Mouse (Mus musculus): ENCODE data around the gene Ece2.

Gene Ece2

DNA sequence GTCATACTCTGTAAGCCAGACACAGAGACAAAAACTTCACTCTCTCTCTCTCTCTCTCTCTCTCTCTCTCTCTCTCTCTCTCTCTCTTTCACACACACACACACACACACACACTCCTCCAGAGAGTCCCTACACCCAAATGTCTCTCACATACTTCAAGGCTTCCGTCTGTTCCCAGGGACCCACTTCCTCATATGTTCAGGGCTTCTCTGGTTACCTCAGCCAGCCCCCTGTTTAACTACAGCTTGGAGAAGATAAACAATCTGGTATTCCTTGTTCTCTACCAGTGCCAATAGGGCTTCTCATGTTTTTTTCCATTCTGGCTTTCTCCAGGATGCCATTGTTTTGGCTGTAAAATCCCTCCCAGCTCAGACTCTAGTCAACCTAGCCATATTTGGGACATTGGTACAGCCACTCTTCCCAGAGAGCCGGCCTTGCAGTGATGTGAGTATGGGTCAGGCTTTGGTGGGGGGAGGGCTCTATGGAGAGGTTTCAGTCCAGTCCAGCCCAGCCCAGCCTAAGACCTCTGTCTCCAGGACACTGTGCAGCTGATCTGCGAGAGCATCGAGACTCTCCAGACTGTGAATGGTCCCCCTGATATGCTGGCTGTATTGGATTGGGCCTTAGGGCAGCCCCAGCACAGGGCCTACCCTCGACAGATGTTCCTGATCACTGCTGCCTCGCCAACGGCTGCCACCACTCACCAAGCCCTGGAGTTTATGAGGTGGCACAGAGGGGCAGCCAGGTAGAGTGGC lies 32.8 kb upstream of the Ece2 start:
- Histone ChIP-seq H3K9me3 (ENCODE audit: low read length) (no peaks in the 10 kb centered on the region), H3K36me3 (ENCODE audit: insufficient read depth, low read length) (no peaks in the 10 kb centered on the region), H3K27me3 (ENCODE audit: insufficient read depth, low read length) (peaks cover 64% of the 10 kb centered on the region)

DNA sequence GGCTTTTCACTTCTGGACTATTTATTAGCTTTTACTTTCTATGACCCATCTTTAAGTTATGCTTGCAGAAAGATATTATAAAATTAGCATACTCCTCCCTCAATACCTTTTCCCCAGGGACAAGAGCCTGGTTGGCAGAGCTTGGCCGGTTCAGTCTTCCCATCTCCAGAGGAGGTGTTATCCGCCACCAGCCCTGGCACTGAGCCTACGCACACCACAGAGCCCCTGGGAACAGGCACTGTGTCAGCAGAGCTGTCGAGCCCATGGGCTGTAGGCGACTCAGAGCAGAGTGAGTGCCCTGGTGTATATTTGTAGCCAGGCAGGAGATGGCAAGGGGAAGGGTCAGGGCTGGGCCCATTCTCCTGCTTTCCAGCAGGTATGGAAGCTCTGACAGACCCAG lies 29.1 kb upstream of the Ece2 start:
- Histone ChIP-seq H3K9me3 (ENCODE audit: low read length) (no peaks in the 10 kb centered on the region), H3K27me3 (ENCODE audit: insufficient read depth, low read length) (peaks cover 30% of the 10 kb centered on the region), H3K4me3 (replicated peaks; ENCODE audit: low read length) (no peak overlapping the region), H3K4me1 (replicated peaks; ENCODE audit: low read depth, low read length) (peaks cover 30% of the 10 kb centered on the region), H3K36me3 (ENCODE audit: insufficient read depth, low read length) (peaks cover 20% of the 10 kb centered on the region)
- TF ChIP-seq NANOG (IDR thresholded peaks at IDR 0.05; ENCODE audit: borderline replicate concordance, low read length) (no peak), POU5F1 (IDR thresholded peaks at IDR 0.05; ENCODE audit: borderline replicate concordance, low read length) (no peak), CTCF (conservative IDR thresholded peaks at IDR 0.05; ENCODE audit: low read length) (no peak)

More for the DNA sequence above, 32.8 kb upstream of the Ece2 start:
- H3K4me3 ChIP-seq (replicated peaks; ENCODE audit: low read length): no peak overlapping the region
- no peak for TF ChIP-seq NANOG (IDR thresholded peaks at IDR 0.05; ENCODE audit: borderline replicate concordance, low read length)
- no peak for TF ChIP-seq POU5F1 (IDR thresholded peaks at IDR 0.05; ENCODE audit: borderline replicate concordance, low read length)
- TF ChIP-seq CTCF (conservative IDR thresholded peaks at IDR 0.05; ENCODE audit: low read length): no peak
- peaks cover 9% of the 10 kb centered on the region for H3K4me1 ChIP-seq (replicated peaks; ENCODE audit: low read depth, low read length)

DNA sequence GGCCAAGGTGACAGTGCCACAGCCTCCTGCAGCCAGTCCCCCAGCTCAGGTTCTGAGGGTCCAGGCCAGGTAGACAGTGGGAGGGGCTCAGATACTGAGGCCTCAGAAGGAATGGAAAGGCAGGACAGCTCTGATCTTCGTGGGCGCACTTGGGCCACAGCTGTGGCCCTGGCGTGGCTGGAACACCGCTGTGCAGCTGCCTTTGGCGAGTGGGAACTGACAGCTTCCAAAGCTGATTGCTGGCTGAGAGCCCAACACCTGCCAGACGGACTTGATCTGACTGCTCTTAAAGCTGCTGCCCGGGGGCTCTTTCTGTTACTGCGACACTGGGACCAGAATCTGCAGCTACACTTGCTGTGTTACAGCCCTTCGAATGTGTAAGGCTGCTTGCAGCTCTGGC lies 24.9 kb upstream of the Ece2 start:
- H3K4me1 ChIP-seq (replicated peaks; ENCODE audit: low read depth, low read length): peaks cover 71% of the 10 kb centered on the region
- no peaks in the 10 kb centered on the region for H3K9me3 ChIP-seq (ENCODE audit: low read length)
- peaks cover 59% of the 10 kb centered on the region for H3K36me3 ChIP-seq (ENCODE audit: insufficient read depth, low read length)
- no peak overlapping the region for H3K4me3 ChIP-seq (replicated peaks; ENCODE audit: low read length)
- H3K27me3 ChIP-seq (ENCODE audit: insufficient read depth, low read length): peaks cover 4% of the 10 kb centered on the region
- no peak for TF ChIP-seq POU5F1 (IDR thresholded peaks at IDR 0.05; ENCODE audit: borderline replicate concordance, low read length)
- no peak for TF ChIP-seq NANOG (IDR thresholded peaks at IDR 0.05; ENCODE audit: borderline replicate concordance, low read length)
- TF ChIP-seq CTCF (conservative IDR thresholded peaks at IDR 0.05; ENCODE audit: low read length): no peak

DNA sequence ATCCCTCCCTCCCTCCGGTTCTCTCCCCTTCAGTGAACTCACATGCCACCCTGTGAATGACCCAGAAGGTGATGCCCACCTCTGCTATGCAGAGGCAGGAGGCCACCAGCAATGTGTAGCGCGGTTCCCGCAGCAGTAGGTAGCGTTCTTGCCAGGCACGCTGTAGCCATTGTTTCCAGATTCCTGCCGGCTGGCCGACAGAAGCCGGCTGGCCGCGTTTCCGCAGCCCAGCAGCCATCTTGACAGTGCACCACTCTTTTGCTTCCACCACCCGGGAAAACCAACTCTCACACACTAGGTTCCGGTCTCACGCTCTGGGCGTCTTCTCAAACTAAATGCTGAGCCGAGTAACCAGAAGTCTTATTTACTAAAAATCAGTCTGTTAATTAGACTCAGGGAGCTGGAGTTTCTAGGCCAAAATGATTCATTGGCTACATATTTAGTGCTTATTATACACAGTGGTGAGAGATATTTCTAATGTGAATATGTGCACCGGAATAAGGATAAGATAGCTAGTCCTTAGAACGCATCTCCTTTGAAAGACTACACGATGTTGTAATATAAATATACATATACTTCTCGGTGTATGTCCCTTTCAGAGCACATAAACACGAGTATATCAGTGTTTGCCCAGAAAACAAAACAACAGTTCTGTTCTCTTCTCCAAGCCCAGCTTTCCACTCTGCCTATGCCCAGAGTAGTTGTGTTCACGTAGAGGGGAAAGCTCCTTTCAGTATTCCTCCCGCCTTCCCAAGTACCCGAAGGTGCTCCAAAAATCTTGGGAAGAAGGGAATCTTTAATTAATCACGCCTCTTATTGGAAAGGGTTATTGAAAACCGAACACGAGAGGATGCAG lies 18.9 kb upstream of the Ece2 start:
- Histone ChIP-seq H3K4me1 (replicated peaks; ENCODE audit: low read depth, low read length) (peaks cover 64% of the 10 kb centered on the region), H3K4me3 (replicated peaks; ENCODE audit: low read length) (peak overlapping the region; percentile 97), H3K27me3 (ENCODE audit: insufficient read depth, low read length) (no peaks in the 10 kb centered on the region), H3K36me3 (ENCODE audit: insufficient read depth, low read length) (peaks cover 59% of the 10 kb centered on the region), H3K9me3 (ENCODE audit: low read length) (no peaks in the 10 kb centered on the region)
- TF ChIP-seq NANOG (IDR thresholded peaks at IDR 0.05; ENCODE audit: borderline replicate concordance, low read length) (no peak), POU5F1 (IDR thresholded peaks at IDR 0.05; ENCODE audit: borderline replicate concordance, low read length) (no peak), CTCF (conservative IDR thresholded peaks at IDR 0.05; ENCODE audit: low read length) (no peak)

DNA sequence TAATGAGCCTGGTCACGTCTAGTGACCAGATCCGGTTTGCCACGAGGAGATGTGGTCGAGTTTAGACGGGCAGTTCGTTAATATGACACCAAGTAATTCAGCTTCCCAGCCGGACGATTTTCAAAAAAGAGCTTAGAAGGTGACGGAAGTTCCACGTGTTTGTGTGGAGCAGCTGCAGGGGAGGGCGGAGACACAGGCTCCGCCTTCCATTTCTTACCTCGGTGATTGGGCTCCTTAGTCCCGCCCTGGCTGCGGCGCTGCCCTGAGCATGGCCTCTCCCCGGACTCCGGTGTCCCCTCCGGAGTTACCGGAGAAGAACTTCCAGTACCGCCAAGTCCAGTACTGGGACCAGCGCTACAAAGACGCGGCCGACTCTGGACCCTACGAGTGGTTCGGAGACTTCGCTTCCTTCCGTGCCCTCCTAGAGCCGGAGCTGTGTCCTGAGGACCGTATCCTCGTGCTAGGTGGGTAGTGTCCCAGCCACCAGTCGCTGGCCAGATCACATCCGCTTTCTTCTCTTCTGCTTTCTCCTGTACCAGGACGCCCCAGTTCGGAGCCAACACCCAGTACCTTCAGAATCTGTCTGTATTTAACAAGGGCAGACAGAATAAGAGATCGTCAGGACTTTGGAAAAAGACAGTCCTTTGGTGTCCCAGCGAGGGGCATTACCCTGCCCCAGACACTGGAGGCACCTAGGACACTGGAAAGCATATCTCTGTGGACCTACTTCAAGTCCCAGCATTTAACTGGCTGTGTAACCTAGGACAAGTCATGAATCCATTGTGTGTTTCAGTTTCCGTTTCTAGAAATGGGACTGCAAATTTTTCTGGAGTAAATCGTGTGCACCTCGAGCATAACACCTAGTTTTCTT lies 18.0 kb upstream of the Ece2 start, which contains the start of the genes Eef1akmt4, Gm49333 and Alg3:
TSS of gene Eef1akmt4 (plus strand) at position 237 of the 871 bp plus-strand sequence.
TSS of gene Gm49333 (plus strand) at position 254 of the 871 bp plus-strand sequence.
TSS of gene Alg3 (minus strand) at position 379 of the 871 bp plus-strand sequence.
- Histone ChIP-seq H3K4me3 (replicated peaks; ENCODE audit: low read length) (peak within 1 kb of the TSS; percentile 97), H3K27me3 (ENCODE audit: insufficient read depth, low read length) (no peaks in the 10 kb centered on the region), H3K9me3 (ENCODE audit: low read length) (no peaks in the 10 kb centered on the region), H3K4me1 (replicated peaks; ENCODE audit: low read depth, low read length) (peaks cover 56% of the 10 kb centered on the region), H3K36me3 (ENCODE audit: insufficient read depth, low read length) (peaks cover 58% of the 10 kb centered on the region)
- no peak for TF ChIP-seq NANOG (IDR thresholded peaks at IDR 0.05; ENCODE audit: borderline replicate concordance, low read length)
- no peak for TF ChIP-seq CTCF (conservative IDR thresholded peaks at IDR 0.05; ENCODE audit: low read length)
- TF ChIP-seq POU5F1 (IDR thresholded peaks at IDR 0.05; ENCODE audit: borderline replicate concordance, low read length): no peak

DNA sequence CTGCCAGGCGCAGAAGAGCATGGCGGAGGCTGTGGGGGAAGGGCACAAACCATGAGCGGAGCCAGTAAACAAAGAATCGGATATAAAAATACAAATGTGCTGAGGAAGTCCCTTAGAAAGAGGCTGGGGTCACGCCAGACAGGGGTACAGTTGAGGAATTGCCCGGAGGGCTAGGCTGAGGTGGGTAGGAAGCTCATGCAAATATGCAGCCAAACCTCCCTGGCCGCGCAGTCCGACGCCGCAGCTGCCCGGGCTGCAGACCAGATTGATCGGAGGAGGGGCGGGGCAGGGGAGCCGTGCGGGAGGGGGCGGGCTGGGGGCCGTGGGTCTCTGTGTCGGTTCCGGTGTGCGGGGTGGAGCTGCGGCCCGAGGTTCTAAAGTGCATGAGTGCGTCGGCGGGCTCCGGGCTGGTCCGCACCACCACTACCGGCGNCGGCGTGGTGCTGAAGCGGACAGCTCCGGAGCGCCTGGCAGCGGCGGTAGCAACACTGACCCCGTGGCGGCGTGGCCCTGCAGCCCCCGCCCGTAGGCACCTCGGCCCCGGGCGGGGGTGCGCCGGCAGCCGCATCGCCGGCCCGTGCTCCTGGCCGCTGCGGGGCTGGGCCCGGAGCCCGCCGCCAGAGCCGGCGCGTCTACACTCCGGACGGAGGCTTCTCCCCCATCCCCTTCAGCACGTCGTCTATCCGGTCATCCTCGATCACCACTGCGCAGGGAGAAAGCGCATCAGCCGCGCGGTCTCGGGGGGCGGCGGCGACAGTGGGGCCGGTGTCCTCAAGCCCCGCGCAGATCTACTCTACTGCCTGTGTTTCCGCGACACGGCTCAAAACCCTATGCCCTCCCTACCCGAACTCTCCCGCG lies 9.9 kb upstream of the Ece2 start:
- Histone ChIP-seq H3K4me3 (replicated peaks; ENCODE audit: low read length) (peak overlapping the region; percentile 89), H3K9me3 (ENCODE audit: low read length) (no peaks in the 10 kb centered on the region), H3K36me3 (ENCODE audit: insufficient read depth, low read length) (peaks cover 29% of the 10 kb centered on the region), H3K27me3 (ENCODE audit: insufficient read depth, low read length) (peaks cover 58% of the 10 kb centered on the region), H3K4me1 (replicated peaks; ENCODE audit: low read depth, low read length) (peaks cover 36% of the 10 kb centered on the region)
- TF ChIP-seq NANOG (IDR thresholded peaks at IDR 0.05; ENCODE audit: borderline replicate concordance, low read length) (no peak), POU5F1 (IDR thresholded peaks at IDR 0.05; ENCODE audit: borderline replicate concordance, low read length) (no peak), CTCF (conservative IDR thresholded peaks at IDR 0.05; ENCODE audit: low read length) (no peak)

DNA sequence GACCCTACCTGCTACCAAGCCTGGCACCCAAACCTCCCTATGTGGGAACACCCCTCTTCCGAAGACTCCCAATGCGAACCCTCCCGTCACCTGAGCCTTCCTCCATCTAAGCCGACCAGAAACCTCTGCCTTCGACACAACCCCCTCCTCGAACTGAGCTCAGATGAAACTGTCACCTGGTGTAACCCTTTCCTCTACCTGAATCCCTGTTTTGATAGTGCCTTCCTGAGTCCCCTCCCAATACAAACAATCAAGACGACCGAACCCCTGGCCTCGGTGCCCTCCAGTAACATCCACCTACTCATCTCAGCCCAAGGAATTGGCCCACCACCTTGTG lies 9.3 kb upstream of the Ece2 start:
- H3K27me3 ChIP-seq (ENCODE audit: insufficient read depth, low read length): peaks cover 58% of the 10 kb centered on the region
- peaks cover 28% of the 10 kb centered on the region for H3K36me3 ChIP-seq (ENCODE audit: insufficient read depth, low read length)
- H3K9me3 ChIP-seq (ENCODE audit: low read length): no peaks in the 10 kb centered on the region
- H3K4me1 ChIP-seq (replicated peaks; ENCODE audit: low read depth, low read length): peaks cover 36% of the 10 kb centered on the region
- TF ChIP-seq NANOG (IDR thresholded peaks at IDR 0.05; ENCODE audit: borderline replicate concordance, low read length) (no peak), CTCF (conservative IDR thresholded peaks at IDR 0.05; ENCODE audit: low read length) (no peak)
- peak overlapping the region; percentile 89 for H3K4me3 ChIP-seq (replicated peaks; ENCODE audit: low read length)

All from E14TG2a.4 (cell line).